Mouse (Mus musculus) hindbrain, embryonic 14.5 days (tissue): ENCODE measurements around the gene Fntb. TPM values are rescaled to one million over a fixed set of nuclear protein-coding genes. Genes with fewer than 3 reads are reported as not detected.

ENCODE experiments used
- ATAC-seq: fragments of 200-750 bp; cut with Nextera tagmentation; 2 replicates; pipeline ENCODE4 v1.8.0; 2017; ENCODE audit warnings: moderate number of reproducible peaks, mild to moderate bottlenecking, moderate TSS enrichment, moderate library complexity; ENCODE audit not compliant: low FRiP score
- DNase-seq: peaks from one replicate; pipeline ENCODE4 v3.0.0-alpha.2; 2015; ENCODE audit warnings: low spot score
- H3K27ac ChIP-seq: fragments of 300-500 bp; sonication (generic); 2 replicates; pipeline ENCODE4 v1.5.1; 2014; ENCODE audit warnings: mild to moderate bottlenecking, moderate library complexity
- H3K27me3 ChIP-seq: fragments of 300-500 bp; sonication (generic); 2 replicates; pipeline ENCODE4 v1.6.1; 2014; ENCODE audit warnings: mild to moderate bottlenecking, low read length, mixed read lengths; ENCODE audit not compliant: control insufficient read depth, insufficient read depth
- H3K36me3 ChIP-seq: fragments of 300-500 bp; sonication (generic); replicated peaks from 2 replicates; pipeline ENCODE4 v1.6.1; 2014; ENCODE audit not compliant: control insufficient read depth, insufficient read depth
- H3K4me1 ChIP-seq: fragments of 300-500 bp; sonication (generic); replicated peaks from 2 replicates; pipeline ENCODE4 v1.6.1; 2014; ENCODE audit warnings: antibody characterized with exemption, low read length, mixed read lengths; ENCODE audit not compliant: control insufficient read depth, insufficient read depth
- H3K4me2 ChIP-seq: fragments of 300-500 bp; sonication (generic); replicated peaks from 2 replicates; pipeline ENCODE4 v1.6.1; 2014; ENCODE audit warnings: mild to moderate bottlenecking, moderate library complexity
- H3K4me3 ChIP-seq: fragments of 300-500 bp; sonication (generic); replicated peaks from 2 replicates; pipeline ENCODE4 v1.5.1; 2014; ENCODE audit warnings: mild to moderate bottlenecking, low read length
- H3K9ac ChIP-seq: fragments of 300-500 bp; sonication (generic); 2 replicates; pipeline ENCODE4 v1.6.1; 2014
- H3K9me3 ChIP-seq: fragments of 300-500 bp; sonication (generic); 2 replicates; pipeline ENCODE4 v1.6.1; 2016; ENCODE audit warnings: low read length; ENCODE audit not compliant: control insufficient read depth
- WGBS: fragments of 180-500 bp; shearing (Covaris S2); extraction: QIAGEN DNeasy Blood & Tissue Kit; methylation state at CpG from one replicate; pipeline ENCODE4 v1.1.7; 2014; 5-methylcytosine and 5-hydroxymethylcytosine counted together
- polyA plus RNA-seq: library from polyadenylated mRNA; unstranded; fragments of >200 nt; fragmentation: Nextera tagmentation; extraction: Ambion mirVana; gene quantifications from 2 replicates; pipeline ENCODE4 v1.2.1, GENCODE M21; 2014

The Fntb gene
- polyA plus RNA-seq, 1 experiment from 2014 or later, result 40.4 TPM

GRCm38 (mm10) chr12:76889404-76890184 lies 124.2 kb downstream of the Fntb start:
- Histone ChIP-seq H3K36me3 (peaks cover 6% of the 10 kb centered on the region), H3K9ac (no peak overlapping the region), H3K4me1 (no peaks in the 10 kb centered on the region; the same call in 1 of the 2 replicates), H3K27me3 (no peaks in the 10 kb centered on the region), H3K4me2 (no peak overlapping the region), H3K9me3 (no peaks in the 10 kb centered on the region), H3K4me3 (no peak overlapping the region), H3K27ac (no peak overlapping the region)
- ATAC-seq (no peak), DNase-seq (no peak)
- WGBS, result 88% methylated on average over 11 of the region's 11 CpGs

- Histone ChIP-seq H3K9me3 (no peaks in the 10 kb centered on the region), H3K27ac (no peak overlapping the region), H3K27me3 (no peaks in the 10 kb centered on the region), H3K9ac (no peak overlapping the region), H3K4me1 (peaks cover 4% of the 10 kb centered on the region; the same call in 1 of the 2 replicates), H3K4me3 (no peak overlapping the region), H3K4me2 (no peak overlapping the region), H3K36me3 (peaks cover 6% of the 10 kb centered on the region)
- DNase-seq (no peak), ATAC-seq (peak; percentile 64; the same call in 1 of the 2 replicates)
- 44% methylated on average over 3 of the region's 3 CpGs for WGBS
Observed at GRCm38 (mm10) chr12:76891160-76891559, 125.8 kb downstream of the Fntb start.

GRCm38 (mm10) chr12:76892910-76893695 lies 127.7 kb downstream of the Fntb start:
- Histone ChIP-seq H3K27ac (no peak overlapping the region), H3K4me3 (no peak overlapping the region), H3K4me1 (peaks cover 4% of the 10 kb centered on the region; the same call in 1 of the 2 replicates), H3K27me3 (no peaks in the 10 kb centered on the region), H3K9ac (no peak overlapping the region), H3K9me3 (no peaks in the 10 kb centered on the region), H3K4me2 (no peak overlapping the region), H3K36me3 (peaks cover 6% of the 10 kb centered on the region)
- DNase-seq (no peak), ATAC-seq (no peak)
- 92% methylated on average over 16 of the region's 16 CpGs for WGBS

- Histone ChIP-seq H3K9me3 (no peaks in the 10 kb centered on the region), H3K36me3 (no peaks in the 10 kb centered on the region; the same call in none of the 2 replicates), H3K9ac (no peak overlapping the region), H3K4me1 (peaks cover 4% of the 10 kb centered on the region; the same call in 1 of the 2 replicates), H3K4me3 (no peak overlapping the region), H3K27me3 (no peaks in the 10 kb centered on the region), H3K4me2 (no peak overlapping the region), H3K27ac (no peak overlapping the region; the same call in 1 of the 2 replicates)
- ATAC-seq (no peak), DNase-seq (no peak)
- WGBS, result 82% methylated on average over 10 of the region's 10 CpGs
Observed at GRCm38 (mm10) chr12:76894792-76895559, 129.6 kb downstream of the Fntb start.

GRCm38 (mm10) chr12:76895777-76896176 lies 130.4 kb downstream of the Fntb start:
- no peak overlapping the region for H3K9ac ChIP-seq
- DNase-seq (no peak), ATAC-seq (0 out of 2 replicates have a peak, but pooled peaks have one; percentile 57)
- H3K36me3 ChIP-seq, result no peaks in the 10 kb centered on the region; the same call in none of the 2 replicates
- no peaks in the 10 kb centered on the region for H3K27me3 ChIP-seq
- no peak overlapping the region for H3K4me3 ChIP-seq
- WGBS, result 35% methylated on average over 7 of the region's 7 CpGs
- H3K27ac ChIP-seq, result no peak overlapping the region; the same call in 1 of the 2 replicates
- peaks cover 4% of the 10 kb centered on the region; the same call in 1 of the 2 replicates for H3K4me1 ChIP-seq
- no peaks in the 10 kb centered on the region for H3K9me3 ChIP-seq
- H3K4me2 ChIP-seq, result no peak overlapping the region

GRCm38 (mm10) chr12:76896566-76896965 lies 131.2 kb downstream of the Fntb start:
- Histone ChIP-seq H3K4me2 (no peak overlapping the region), H3K36me3 (peaks cover 6% of the 10 kb centered on the region), H3K9ac (no peak overlapping the region), H3K4me3 (no peak overlapping the region), H3K4me1 (0 out of 2 replicates have a peak, but pooled peaks cover 4% of the 10 kb centered on the region), H3K9me3 (no peaks in the 10 kb centered on the region), H3K27me3 (no peaks in the 10 kb centered on the region), H3K27ac (no peak overlapping the region)
- WGBS, result 96% methylated on average over 4 of the region's 4 CpGs
- no peak for ATAC-seq
- DNase-seq, result no peak

- no peak for DNase-seq
- 88% methylated on average over 10 of the region's 10 CpGs for WGBS
- 0 out of 2 replicates have a peak, but pooled peaks cover 4% of the 10 kb centered on the region for H3K4me1 ChIP-seq
- no peak overlapping the region for H3K9ac ChIP-seq
- no peak overlapping the region for H3K4me3 ChIP-seq
- H3K27ac ChIP-seq, result no peak overlapping the region
- no peaks in the 10 kb centered on the region for H3K27me3 ChIP-seq
- no peaks in the 10 kb centered on the region for H3K9me3 ChIP-seq
- ATAC-seq, result no peak
- peaks cover 6% of the 10 kb centered on the region for H3K36me3 ChIP-seq
- H3K4me2 ChIP-seq, result no peak overlapping the region
Observed at GRCm38 (mm10) chr12:76897006-76897405, 131.6 kb downstream of the Fntb start.

- Histone ChIP-seq H3K9me3 (no peaks in the 10 kb centered on the region), H3K4me3 (no peak overlapping the region), H3K9ac (no peak overlapping the region), H3K36me3 (peaks cover 6% of the 10 kb centered on the region; the same call in 1 of the 2 replicates), H3K27me3 (no peaks in the 10 kb centered on the region), H3K4me1 (0 out of 2 replicates have a peak, but pooled peaks cover 4% of the 10 kb centered on the region), H3K27ac (no peak overlapping the region), H3K4me2 (no peak overlapping the region)
- ATAC-seq (no peak), DNase-seq (no peak)
Observed at GRCm38 (mm10) chr12:76898141-76898540, 132.8 kb downstream of the Fntb start.
